Mouse (Mus musculus): ENCODE results near the gene Ackr4.

DNA sequence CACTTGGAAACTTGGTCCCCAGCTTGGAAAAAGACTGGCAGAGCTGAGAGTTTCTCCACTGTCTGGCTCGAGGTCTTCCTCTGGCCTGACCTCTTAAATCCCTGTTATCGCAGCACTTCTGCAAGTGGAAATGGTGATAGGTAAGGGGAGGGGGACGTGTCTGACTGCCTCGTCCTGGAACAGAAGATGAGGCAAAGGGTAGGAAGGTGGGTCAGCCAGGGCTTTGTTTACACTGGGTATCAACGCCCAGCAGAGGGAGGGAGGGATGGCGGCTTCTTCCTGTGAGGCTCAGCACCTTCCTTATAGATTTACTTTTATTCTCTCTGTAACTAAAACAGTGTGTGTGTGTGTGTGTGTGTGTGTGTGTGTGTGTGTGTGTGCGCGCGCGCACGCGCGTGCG lies 16.1 kb upstream of the Ackr4 start:
- TF ChIP-seq POLR2A (IDR thresholded peaks at IDR 0.05; ENCODE audit: extremely low read depth, insufficient read depth, low read length) (no peak), CTCF (IDR thresholded peaks at IDR 0.05; ENCODE audit: extremely low read depth, insufficient read depth, low read length) (no peak)

All from cortical plate, adult 2 months (tissue).